18 mouse cellular contexts compared by ENCODE assay signal in genomic region chr4:85955387-85955786, GRCm38 (mm10).
"Had no signal": no experiment of that assay in that cellular context is flagged by ENCODE, and none has a peak within 500 bp of the region (broad histone marks: within the 10 kb centered on the region; RNA-seq: fewer than 3 reads in every experiment).

No protein-coding gene starts in this region.

- H3K9me3 ChIP-seq: liver, embryonic 15.5 days; lung, embryonic 15.5 days; midbrain, embryonic 13.5 days; midbrain, embryonic 15.5 days; neural tube, embryonic 12.5 days; stomach, embryonic 15.5 days had no signal

- H3K4me2 ChIP-seq: liver, embryonic 15.5 days; lung, embryonic 15.5 days; midbrain, embryonic 11.5 days; midbrain, embryonic 13.5 days; midbrain, embryonic 15.5 days; neural tube, embryonic 12.5 days; stomach, embryonic 15.5 days had no signal

- H3K4me3 ChIP-seq: liver, embryonic 15.5 days; lung, embryonic 15.5 days; midbrain, embryonic 13.5 days; midbrain, embryonic 15.5 days; neural tube, embryonic 12.5 days; stomach, embryonic 15.5 days had no signal

- DNase-seq: liver, postnatal 0 days; lung, adult 2 months; lung, postnatal 14 days; lung, postnatal 36 days; right cerebral cortex, postnatal 14 days; thymus, adult 2 months; thymus, postnatal 25 days; thymus, postnatal 4 days had no signal

- H3K4me1 ChIP-seq: liver, embryonic 15.5 days; midbrain, embryonic 13.5 days; midbrain, embryonic 15.5 days; neural tube, embryonic 12.5 days; stomach, embryonic 15.5 days had no signal

- H3K36me3 ChIP-seq: liver, embryonic 15.5 days; lung, embryonic 15.5 days; midbrain, embryonic 13.5 days; midbrain, embryonic 15.5 days; neural tube, embryonic 12.5 days; stomach, embryonic 15.5 days had no signal

- H3K27ac ChIP-seq: liver, embryonic 15.5 days; lung, embryonic 15.5 days; macrophage; midbrain, embryonic 13.5 days; midbrain, embryonic 15.5 days; neural tube, embryonic 12.5 days; stomach, embryonic 15.5 days; stomach, postnatal 0 days had no signal

- H3K27me3 ChIP-seq: liver, embryonic 15.5 days; lung, embryonic 15.5 days; midbrain, embryonic 13.5 days; midbrain, embryonic 15.5 days; neural tube, embryonic 12.5 days; stomach, embryonic 15.5 days had no signal

- H3K9ac ChIP-seq: liver, embryonic 15.5 days; liver, postnatal 0 days; lung, embryonic 15.5 days; midbrain, embryonic 13.5 days; midbrain, embryonic 15.5 days; neural tube, embryonic 12.5 days; stomach, embryonic 15.5 days had no signal

- ATAC-seq: liver, postnatal 0 days; lung, postnatal 0 days; midbrain, embryonic 13.5 days; midbrain, embryonic 15.5 days had no signal
